Mouse (Mus musculus): ENCODE data around the gene Gigyf1. TPM values are rescaled to one million over a fixed set of nuclear protein-coding genes. Genes with fewer than 3 reads are reported as not detected.

Gene Gigyf1
- total and polyA plus RNA-seq, 3 experiments = 0.98 to 12.3 (median 5.9) TPM

DNA sequence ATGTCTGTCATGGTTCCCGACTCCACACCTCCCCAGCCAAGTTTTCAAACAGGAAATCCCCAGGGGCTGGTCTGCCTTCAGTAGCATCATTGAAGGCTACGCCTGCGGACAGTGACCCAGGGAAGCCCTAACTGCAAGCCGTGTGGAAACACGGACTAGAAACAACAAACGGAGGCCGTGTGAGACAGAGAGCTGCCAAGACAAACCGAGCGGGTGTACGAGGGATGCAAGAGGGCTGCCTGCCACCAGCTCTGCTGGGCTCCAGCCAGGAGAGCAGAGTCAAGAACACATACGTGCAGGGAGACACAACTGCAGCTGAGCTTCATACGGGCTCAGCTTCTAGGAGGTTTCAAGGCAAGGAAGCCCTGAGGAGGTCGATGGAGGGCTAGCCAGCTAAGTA is 24.5 kb upstream of the Gigyf1 start:
- no peak for DNase-seq (ENCODE audit: extremely low read depth)
- H3K9ac ChIP-seq (ENCODE audit: insufficient read depth, low read depth) = no peak overlapping the region
- in situ Hi-C loops (cut with MboI; ENCODE audit: low pct_ligation_motif_present, low pct_unique_long_range_greater_than_20kb, low sequenced_read_pairs) (no loop called here), dilution Hi-C loops (cut with MboI; ENCODE audit: extremely low pct_ligation_motif_present, extremely low pct_unique_long_range_greater_than_20kb, low sequenced_read_pairs) (no loop called here)
- no peak overlapping the region for H3K27ac ChIP-seq (ENCODE audit: insufficient read depth, low read depth)
- no peaks in the 10 kb centered on the region for H3K9me3 ChIP-seq (replicated peaks; ENCODE audit: low read length)
- no peaks in the 10 kb centered on the region for H3K36me3 ChIP-seq (replicated peaks in 1 of 2; ENCODE audit: control insufficient read depth in 1 of 2, insufficient read depth in 1 of 2, low read length in 1 of 2)
- H3K4me3 ChIP-seq (replicated peaks in 1 of 3; ENCODE audit: low read depth in 2 of 3, low read length in 2 of 3, poor library complexity in 1 of 3) = no peak overlapping the region
- no peaks in the 10 kb centered on the region for H3K79me2 ChIP-seq (replicated peaks; ENCODE audit: control insufficient read depth, extremely low read depth, insufficient read depth, poor library complexity, severe bottlenecking)
- H3K27me3 ChIP-seq (replicated peaks) = peaks cover 32% of the 10 kb centered on the region
- no peak overlapping the region for H3K4me2 ChIP-seq (ENCODE audit: insufficient read depth, low read depth, poor library complexity, severe bottlenecking)
- no peaks in the 10 kb centered on the region for H3K4me1 ChIP-seq (ENCODE audit: control insufficient read depth in 1 of 2, insufficient read depth in 2 of 2)
- TF ChIP-seq ZKSCAN1 (IDR thresholded peaks at IDR 0.05; ENCODE audit: borderline replicate concordance, low read depth, low read length) = no peak
- TF ChIP-seq ZC3H11A (IDR thresholded peaks at IDR 0.05; ENCODE audit: low read depth, low read length) = no peak
- TF ChIP-seq MEF2A (IDR thresholded peaks at IDR 0.05; ENCODE audit: borderline replicate concordance, low read depth, low read length) = no peak
- no peak for TF ChIP-seq USF1 (IDR thresholded peaks at IDR 0.05; ENCODE audit: low read depth, low read length)
- no peak for TF ChIP-seq MAZ (IDR thresholded peaks at IDR 0.05; ENCODE audit: low read depth, low read length)
- TF ChIP-seq HCFC1 (IDR thresholded peaks at IDR 0.05; ENCODE audit: low read depth, low read length) = no peak
- no peak for TF ChIP-seq MYC (IDR thresholded peaks at IDR 0.05; ENCODE audit: low read depth, low read length)
- TF ChIP-seq CHD1 (IDR thresholded peaks at IDR 0.05; ENCODE audit: low read depth, low read length) = no peak
- no peak for TF ChIP-seq KAT2A (IDR thresholded peaks at IDR 0.05; ENCODE audit: insufficient replicate concordance, low read length)
- TF ChIP-seq PAX5 (IDR thresholded peaks at IDR 0.05; ENCODE audit: low read length) = no peak
- TF ChIP-seq RAD21 (IDR thresholded peaks at IDR 0.05; ENCODE audit: low read depth, low read length) = no peak
- no peak for TF ChIP-seq UBTF (IDR thresholded peaks at IDR 0.05; ENCODE audit: low read depth, low read length)
- no peak for TF ChIP-seq MAX (IDR thresholded peaks at IDR 0.05; ENCODE audit: low read length)
- TF ChIP-seq RCOR1 (conservative IDR thresholded peaks at IDR 0.05; ENCODE audit: low read depth, low read length) = no peak
- no peak for TF ChIP-seq ELF1 (IDR thresholded peaks at IDR 0.05; ENCODE audit: low read depth, low read length)

DNA sequence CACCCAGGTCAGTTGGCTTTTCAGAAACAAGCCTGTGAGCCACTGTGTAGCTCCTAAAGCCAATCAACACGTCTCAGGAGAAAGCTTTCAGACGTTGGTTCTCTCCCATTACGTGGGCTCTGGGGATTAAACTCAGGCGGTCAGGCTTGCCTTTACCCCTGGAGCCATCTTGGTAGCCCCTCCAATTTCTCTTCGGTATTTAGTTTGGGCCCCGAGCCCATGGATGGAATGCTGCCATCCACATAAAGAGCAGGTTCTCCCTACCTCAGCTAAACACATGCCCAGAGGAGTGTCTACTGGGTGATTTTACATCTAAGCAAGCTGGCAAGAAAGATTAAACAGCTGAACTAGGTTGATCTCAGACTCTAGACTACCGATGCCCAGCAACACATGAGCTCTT is 18.2 kb upstream of the Gigyf1 start:
- Histone ChIP-seq H3K36me3 (replicated peaks in 1 of 2; ENCODE audit: control insufficient read depth in 1 of 2, insufficient read depth in 1 of 2, low read length in 1 of 2) (peaks cover 0 to 11% of the 10 kb centered on the region in 2 experiments), H3K9me3 (replicated peaks; ENCODE audit: low read length) (no peaks in the 10 kb centered on the region), H3K4me2 (ENCODE audit: insufficient read depth, low read depth, poor library complexity, severe bottlenecking) (no peak overlapping the region), H3K9ac (ENCODE audit: insufficient read depth, low read depth) (no peak overlapping the region), H3K27ac (ENCODE audit: insufficient read depth, low read depth) (no peak overlapping the region), H3K79me2 (replicated peaks; ENCODE audit: control insufficient read depth, extremely low read depth, insufficient read depth, poor library complexity, severe bottlenecking) (no peaks in the 10 kb centered on the region; the same call in 1 of the 2 replicates), H3K4me3 (replicated peaks in 1 of 3; ENCODE audit: low read depth in 2 of 3, low read length in 2 of 3, poor library complexity in 1 of 3) (no peak overlapping the region), H3K4me1 (ENCODE audit: control insufficient read depth in 1 of 2, insufficient read depth in 2 of 2) (peaks cover 2 to 14% of the 10 kb centered on the region in 2 experiments; a peak in 3 of 4 replicates), H3K27me3 (replicated peaks) (peaks cover 3% of the 10 kb centered on the region)
- dilution Hi-C loops (cut with MboI; ENCODE audit: extremely low pct_ligation_motif_present, extremely low pct_unique_long_range_greater_than_20kb, low sequenced_read_pairs) = no loop called here
- no peak for DNase-seq (ENCODE audit: extremely low read depth)
- TF ChIP-seq UBTF (IDR thresholded peaks at IDR 0.05; ENCODE audit: low read depth, low read length) (no peak), ETS1 (conservative IDR thresholded peaks at IDR 0.05; ENCODE audit: low read depth, low read length) (no peak)
- in situ Hi-C loops (cut with MboI; ENCODE audit: low pct_ligation_motif_present, low pct_unique_long_range_greater_than_20kb, low sequenced_read_pairs) = loop anchor here (25.0 kb wide), 1 partner anchor 262 kb away; no protein-coding TSS in a partner anchor
